Mouse (Mus musculus) spleen, adult 2 months (tissue): ENCODE data around the gene Sync. TPM values are rescaled to one million over a fixed set of nuclear protein-coding genes. Genes with fewer than 3 reads are reported as not detected.
A peak's percentile ranks its signal among the peaks of the same experiment; 100 is the strongest.

Source experiments
- DNase-seq, 2 experiments: peaks; one replicate each; pipeline versions ENCODE4 v3.0.0 to v3.0.0-alpha.2; 2012 to 2021; ENCODE audit warnings: low spot score in 2 of 2, low read depth in 1 of 2
- H3K27ac ChIP-seq: fragments of 200-500 bp; 2 replicates; pipeline ENCODE4 v1.5.1; 2012; ENCODE audit warnings: low read length, inconsistent platforms; ENCODE audit not compliant: insufficient read depth
- H3K27me3 ChIP-seq: fragments of 200-500 bp; 2 replicates; pipeline ENCODE4 v1.6.1; 2012; ENCODE audit warnings: mild to moderate bottlenecking, moderate library complexity, low read length, inconsistent platforms; ENCODE audit not compliant: control insufficient read depth, insufficient read depth
- H3K36me3 ChIP-seq: fragments of 200-500 bp; 2 replicates; pipeline ENCODE4 v1.6.1; 2012; ENCODE audit warnings: mild to moderate bottlenecking, low read length, inconsistent platforms; ENCODE audit not compliant: control insufficient read depth, insufficient read depth
- H3K4me1 ChIP-seq: fragments of 200-500 bp; 2 replicates; pipeline ENCODE4 v1.6.1; 2011; ENCODE audit warnings: inconsistent platforms; ENCODE audit not compliant: control insufficient read depth, insufficient read depth, insufficient read length
- H3K4me3 ChIP-seq: fragments of 200-500 bp; 2 replicates; pipeline ENCODE4 v1.5.1; 2011; ENCODE audit warnings: mild to moderate bottlenecking, inconsistent platforms; ENCODE audit not compliant: insufficient read depth, insufficient read length; ENCODE audit errors: extremely low read depth
- CTCF ChIP-seq: fragments of 200-500 bp; IDR thresholded peaks from 2 replicates; pipeline ENCODE4 v1.5.1; 2011; ENCODE audit warnings: mild to moderate bottlenecking, inconsistent platforms; ENCODE audit not compliant: insufficient read depth, insufficient read length, insufficient replicate concordance; ENCODE audit errors: extremely low read depth
- POLR2A ChIP-seq: fragments of 200-500 bp; IDR thresholded peaks from 2 replicates; pipeline ENCODE4 v1.6.1; 2011; ENCODE audit warnings: low read depth, low read length, inconsistent platforms
- WGBS: fragments of 180-500 bp; shearing (Covaris S2); methylation state at CpG from one replicate; pipeline ENCODE4 v1.1.7; 2018; 5-methylcytosine and 5-hydroxymethylcytosine counted together
- polyA plus RNA-seq: library from polyadenylated mRNA; depleted of rRNA; stranded (reverse); fragments of >200 nt; gene quantifications from 2 replicates; pipeline ENCODE4 v1.2.3, GENCODE M21; 2012

Sync gene
- polyA plus RNA-seq, 1 experiment = 0.63 TPM

DNA sequence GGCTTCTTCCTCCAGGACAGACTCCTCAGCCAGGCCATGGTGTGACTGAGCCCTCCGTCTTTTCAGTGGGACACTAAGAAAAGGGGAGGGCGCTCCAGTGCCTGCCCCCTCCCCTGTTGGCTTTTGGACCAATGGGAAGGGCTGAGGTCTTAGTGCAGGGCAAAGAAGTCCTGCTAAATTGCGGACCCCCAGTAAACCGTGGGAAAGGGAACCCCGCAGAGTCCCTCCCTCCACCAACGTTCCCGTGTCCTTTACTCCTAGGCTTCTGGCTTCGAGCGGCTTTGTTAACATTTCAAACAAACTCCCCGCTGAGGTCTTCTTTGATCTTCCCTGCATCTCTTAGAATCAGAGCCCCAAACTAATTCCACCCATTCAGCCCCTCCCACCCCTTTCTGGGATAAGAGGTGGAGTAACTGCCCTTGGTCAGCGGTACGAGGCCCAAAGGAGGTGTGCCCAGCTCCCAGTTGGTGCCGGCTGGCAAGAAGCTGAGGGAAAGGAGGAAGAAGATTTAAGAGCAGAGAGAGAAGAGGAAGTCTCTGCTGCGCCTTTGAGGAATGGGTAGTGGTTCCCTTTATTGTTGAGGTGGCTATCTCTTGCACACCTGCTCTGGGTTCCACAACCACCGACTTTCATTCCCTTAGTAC, 35.8 kb upstream of the Sync start:
- Histone ChIP-seq H3K4me3 (no peak overlapping the region), H3K27me3 (peaks cover 12% of the 10 kb centered on the region), H3K36me3 (no peaks in the 10 kb centered on the region), H3K4me1 (peaks cover 4% of the 10 kb centered on the region), H3K27ac (no peak overlapping the region)
- TF ChIP-seq CTCF = no peak
- TF ChIP-seq POLR2A = no peak
- 21% methylated on average over 15 of the region's 15 CpGs for whole genome bisulfite sequencing
- no peak for DNase-seq

- TF ChIP-seq CTCF (no peak), POLR2A (no peak)
- H3K4me1 ChIP-seq = peaks cover 6% of the 10 kb centered on the region
- peaks cover 12% of the 10 kb centered on the region for H3K27me3 ChIP-seq
- H3K36me3 ChIP-seq = no peaks in the 10 kb centered on the region
- 93% methylated on average over 2 of the region's 2 CpGs for WGBS
- no peak for DNase-seq
- no peak overlapping the region for H3K4me3 ChIP-seq
- no peak overlapping the region for H3K27ac ChIP-seq
These were observed 34.9 kb upstream of the Sync start for GRCm38 (mm10) chr4:129252492-129252891.

DNA sequence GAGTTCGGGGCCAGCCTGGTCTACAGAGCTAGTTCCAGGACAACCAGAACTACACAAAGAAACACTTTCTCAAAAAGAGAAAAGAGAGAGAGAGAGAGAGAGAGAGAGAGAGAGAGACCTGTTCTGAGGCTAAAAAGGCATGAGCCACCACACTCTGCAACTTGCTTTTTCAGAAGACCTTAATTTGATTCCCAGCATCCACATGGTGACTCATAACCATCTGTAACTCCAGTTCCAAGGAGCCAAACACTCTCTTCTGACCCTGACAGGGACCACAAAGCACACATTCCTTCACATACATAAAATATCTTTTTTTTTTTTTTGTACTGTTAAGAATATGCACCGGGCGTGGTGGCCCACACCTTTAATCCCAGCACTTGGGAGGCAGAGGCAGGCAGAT, 32.8 kb upstream of the Sync start:
- TF ChIP-seq CTCF (no peak), POLR2A (no peak)
- no peak overlapping the region for H3K4me3 ChIP-seq
- WGBS = 90% methylated on average over 3 of the region's 3 CpGs
- H3K4me1 ChIP-seq = peaks cover 4% of the 10 kb centered on the region; the same call in 1 of the 2 replicates
- no peak for DNase-seq
- H3K27me3 ChIP-seq = no peaks in the 10 kb centered on the region
- H3K36me3 ChIP-seq = no peaks in the 10 kb centered on the region
- H3K27ac ChIP-seq = no peak overlapping the region

GRCm38 (mm10) chr4:129256450-129257380, 30.7 kb upstream of the Sync start:
- no peak overlapping the region for H3K4me3 ChIP-seq
- H3K27me3 ChIP-seq = no peaks in the 10 kb centered on the region
- WGBS = 28% methylated on average over 8 of the region's 8 CpGs
- peaks cover 4% of the 10 kb centered on the region; the same call in 1 of the 2 replicates for H3K4me1 ChIP-seq
- no peak overlapping the region for H3K27ac ChIP-seq
- peak in 1 of 2 experiments; percentile 25 for DNase-seq
- TF ChIP-seq POLR2A = no peak
- TF ChIP-seq CTCF = no peak
- H3K36me3 ChIP-seq = no peaks in the 10 kb centered on the region

DNA sequence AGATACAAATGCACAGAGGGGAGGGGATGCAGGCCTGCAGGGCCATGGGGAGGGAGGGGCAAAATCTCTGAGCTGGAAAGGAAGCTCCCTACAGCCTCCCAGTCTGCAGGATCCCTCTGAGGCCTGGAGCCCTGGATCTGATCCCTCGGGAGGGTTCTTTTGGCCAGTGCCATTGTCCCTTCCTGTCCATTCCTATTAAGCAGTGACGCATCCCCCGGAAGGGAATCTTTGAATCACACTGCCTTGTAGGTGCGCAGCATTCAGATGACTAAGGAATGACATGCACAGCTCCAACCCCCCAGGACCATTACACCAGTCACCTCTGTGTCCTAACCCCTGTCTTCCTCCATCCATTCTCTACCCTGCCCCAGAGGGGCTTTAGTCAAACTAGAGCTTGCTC, 28.3 kb upstream of the Sync start:
- no peak overlapping the region for H3K4me3 ChIP-seq
- 94% methylated on average over 4 of the region's 4 CpGs for WGBS
- H3K4me1 ChIP-seq = peaks cover 14% of the 10 kb centered on the region; the same call in 1 of the 2 replicates
- H3K27me3 ChIP-seq = no peaks in the 10 kb centered on the region
- DNase-seq = no peak
- TF ChIP-seq POLR2A (no peak), CTCF (no peak)
- H3K36me3 ChIP-seq = no peaks in the 10 kb centered on the region
- H3K27ac ChIP-seq = no peak overlapping the region

- DNase-seq = no peak
- TF ChIP-seq CTCF (no peak), POLR2A (no peak)
- no peak overlapping the region for H3K27ac ChIP-seq
- no peak overlapping the region for H3K4me3 ChIP-seq
- 39% methylated on average over 6 of the region's 6 CpGs for WGBS
- peaks cover 14% of the 10 kb centered on the region; the same call in 1 of the 2 replicates for H3K4me1 ChIP-seq
- no peaks in the 10 kb centered on the region for H3K36me3 ChIP-seq
- no peaks in the 10 kb centered on the region for H3K27me3 ChIP-seq
These were observed 26.7 kb upstream of the Sync start for GRCm38 (mm10) chr4:129260678-129261077.

- DNase-seq = no peak
- H3K27ac ChIP-seq = no peak within 1 kb of the TSS
- H3K4me1 ChIP-seq = peaks cover 13% of the 10 kb centered on the region; the same call in 1 of the 2 replicates
- H3K4me3 ChIP-seq = no peak within 1 kb of the TSS
- no peaks in the 10 kb centered on the region for H3K36me3 ChIP-seq
- no peaks in the 10 kb centered on the region for H3K27me3 ChIP-seq
- WGBS = no CpG with 5 or more reads among the region's 4 CpGs
- TF ChIP-seq POLR2A (no peak), CTCF (no peak)
These were observed 26.2 kb upstream of the Sync start, which contains the start of gene C77080 for GRCm38 (mm10) chr4:129261196-129261595. Gene C77080, minus strand, starts transcription at chr4:129261404.
